Mouse (Mus musculus): ENCODE data around the gene Cap1. TPM values are rescaled to one million over a fixed set of nuclear protein-coding genes. Genes with fewer than 3 reads are reported as not detected.
A peak's percentile ranks its signal among the peaks of the same experiment; 100 is the strongest.

The Cap1 gene
- polyA plus RNA-seq, 1 experiment from 2014 or later, result 61.7 TPM

DNA sequence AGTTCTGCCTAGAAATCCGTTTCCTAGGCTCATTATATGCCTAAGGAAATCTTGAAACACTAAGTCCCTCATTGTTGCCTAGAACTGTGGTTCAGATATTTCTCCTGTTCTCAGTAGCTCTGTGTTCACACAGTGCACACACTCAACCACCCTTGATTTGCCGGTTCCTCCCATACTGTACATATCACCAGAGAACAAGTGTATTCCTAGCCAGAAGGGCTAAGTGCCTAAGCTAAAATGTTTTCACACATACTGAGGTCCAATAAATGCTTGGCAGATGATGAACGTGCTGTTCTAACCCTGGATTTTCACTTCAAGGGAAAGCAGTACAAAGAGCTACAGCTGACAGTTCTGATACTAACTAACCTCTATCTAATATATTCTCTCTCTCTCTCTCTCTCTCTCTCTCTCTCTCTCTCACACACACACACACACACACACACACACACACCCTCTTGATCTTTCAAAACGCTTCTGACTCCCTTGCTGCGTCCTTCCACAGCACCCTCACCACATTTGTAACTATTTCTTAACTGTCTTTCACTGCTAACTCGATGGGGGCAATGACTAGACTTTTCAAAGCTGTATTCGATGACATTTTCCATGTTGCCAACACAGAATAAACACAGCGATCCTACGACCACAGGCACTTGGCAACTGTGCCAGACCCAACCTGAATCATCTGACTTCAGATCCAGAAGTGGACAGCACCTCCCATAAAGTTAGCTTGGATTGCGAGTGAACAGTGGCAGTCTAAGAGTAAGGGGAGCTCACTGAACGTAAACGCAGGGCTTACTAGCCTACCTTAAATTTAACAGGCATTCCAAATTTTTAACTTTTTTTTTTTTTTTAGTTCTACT is 1.1 kb downstream of the Cap1 start:
- Histone ChIP-seq H3K9ac (peak overlapping the region; percentile 67), H3K27ac (peak overlapping the region; percentile 99), H3K9me3 (no peaks in the 10 kb centered on the region), H3K4me2 (peak overlapping the region; percentile 53), H3K4me3 (peak overlapping the region; percentile 75), H3K4me1 (peaks cover 29% of the 10 kb centered on the region), H3K36me3 (no peaks in the 10 kb centered on the region), H3K27me3 (no peaks in the 10 kb centered on the region)
- no peak for ATAC-seq (ENCODE audit: borderline replicate concordance, extremely low read depth, low FRiP score, low TSS enrichment)
- 24% methylated on average over 12 of the region's 12 CpGs for WGBS

DNA sequence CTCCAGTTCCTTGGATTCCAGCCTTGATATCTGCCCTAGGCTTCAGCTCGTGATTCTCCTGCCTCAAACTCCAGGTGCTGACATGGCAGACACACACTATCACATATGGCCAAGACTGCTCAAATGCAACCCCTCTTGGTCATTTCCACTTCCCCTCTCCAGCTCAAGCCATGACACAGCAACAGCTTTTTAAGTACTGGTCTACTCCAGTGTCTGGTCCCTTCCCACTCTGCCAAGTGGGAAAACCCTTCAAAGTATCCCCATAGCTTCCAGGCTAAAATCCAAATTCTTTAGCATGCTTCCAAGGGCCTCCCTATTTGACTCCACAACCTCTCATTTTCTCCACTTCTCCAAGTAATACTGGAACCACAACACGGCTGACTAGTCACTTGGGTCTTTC is 1.8 kb downstream of the Cap1 start:
- Histone ChIP-seq H3K9ac (no peak overlapping the region), H3K9me3 (no peaks in the 10 kb centered on the region), H3K4me2 (peak overlapping the region; percentile 53), H3K27me3 (no peaks in the 10 kb centered on the region), H3K4me1 (peaks cover 29% of the 10 kb centered on the region), H3K4me3 (peak overlapping the region; percentile 75), H3K27ac (0 out of 2 replicates have a peak overlapping the region, but pooled peaks have one; percentile 99), H3K36me3 (no peaks in the 10 kb centered on the region)
- WGBS, result 54% methylated on average over 2 of the region's 2 CpGs
- no peak for ATAC-seq (ENCODE audit: borderline replicate concordance, extremely low read depth, low FRiP score, low TSS enrichment)

DNA sequence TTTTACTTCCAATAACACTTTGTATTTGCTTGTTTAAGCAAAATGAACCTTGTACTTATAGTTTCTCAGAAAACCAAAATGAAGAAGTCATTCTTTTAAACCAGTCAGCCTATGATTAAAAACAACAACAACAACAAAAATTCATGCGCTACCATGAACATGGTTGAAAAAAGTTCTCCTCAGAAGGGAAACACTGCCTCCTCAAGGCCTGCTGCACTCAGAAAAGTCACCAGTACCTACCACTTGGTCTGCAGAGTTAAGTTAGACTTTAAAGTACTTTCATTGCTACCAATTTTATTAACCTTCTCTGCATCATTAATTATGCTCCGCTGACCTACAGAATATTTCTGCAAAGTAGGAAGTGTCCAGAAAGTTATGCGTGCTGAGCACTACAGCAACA is 2.6 kb downstream of the Cap1 start:
- peaks cover 32% of the 10 kb centered on the region for H3K4me1 ChIP-seq
- H3K27me3 ChIP-seq, result no peaks in the 10 kb centered on the region
- H3K4me3 ChIP-seq, result no peak overlapping the region
- H3K9ac ChIP-seq, result no peak overlapping the region
- no peak for ATAC-seq (ENCODE audit: borderline replicate concordance, extremely low read depth, low FRiP score, low TSS enrichment)
- H3K9me3 ChIP-seq, result no peaks in the 10 kb centered on the region
- H3K27ac ChIP-seq, result no peak overlapping the region
- H3K4me2 ChIP-seq, result peak overlapping the region; percentile 53; the same call in 1 of the 2 replicates
- 87% methylated on average over 3 of the region's 3 CpGs for WGBS
- H3K36me3 ChIP-seq, result no peaks in the 10 kb centered on the region

DNA sequence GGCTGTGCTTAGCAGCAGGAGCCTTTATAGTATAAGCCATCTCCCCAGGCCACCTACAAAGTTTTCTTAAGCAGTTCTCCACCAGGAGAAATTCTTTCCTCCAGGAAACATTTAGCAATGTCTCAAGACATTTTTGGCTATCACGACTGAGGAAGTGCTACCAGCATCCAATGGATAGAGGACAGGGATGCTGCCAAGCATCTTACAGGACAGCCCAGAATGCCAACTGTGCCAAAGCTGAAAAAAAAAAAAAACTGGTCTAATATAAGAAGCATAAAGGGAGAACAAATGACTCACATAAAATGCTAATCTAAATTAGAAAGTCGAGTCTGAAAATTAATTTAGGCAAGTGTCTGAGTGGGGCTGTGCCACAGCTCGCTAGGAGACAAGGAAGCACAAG is 3.3 kb downstream of the Cap1 start:
- H3K27ac ChIP-seq, result no peak overlapping the region
- no peaks in the 10 kb centered on the region for H3K9me3 ChIP-seq
- H3K4me3 ChIP-seq, result no peak overlapping the region
- H3K36me3 ChIP-seq, result no peaks in the 10 kb centered on the region
- no peaks in the 10 kb centered on the region for H3K27me3 ChIP-seq
- no peak overlapping the region for H3K4me2 ChIP-seq
- 73% methylated on average over 3 of the region's 3 CpGs for whole genome bisulfite sequencing
- no peak overlapping the region for H3K9ac ChIP-seq
- peaks cover 32% of the 10 kb centered on the region for H3K4me1 ChIP-seq
- ATAC-seq (ENCODE audit: borderline replicate concordance, extremely low read depth, low FRiP score, low TSS enrichment), result no peak

DNA sequence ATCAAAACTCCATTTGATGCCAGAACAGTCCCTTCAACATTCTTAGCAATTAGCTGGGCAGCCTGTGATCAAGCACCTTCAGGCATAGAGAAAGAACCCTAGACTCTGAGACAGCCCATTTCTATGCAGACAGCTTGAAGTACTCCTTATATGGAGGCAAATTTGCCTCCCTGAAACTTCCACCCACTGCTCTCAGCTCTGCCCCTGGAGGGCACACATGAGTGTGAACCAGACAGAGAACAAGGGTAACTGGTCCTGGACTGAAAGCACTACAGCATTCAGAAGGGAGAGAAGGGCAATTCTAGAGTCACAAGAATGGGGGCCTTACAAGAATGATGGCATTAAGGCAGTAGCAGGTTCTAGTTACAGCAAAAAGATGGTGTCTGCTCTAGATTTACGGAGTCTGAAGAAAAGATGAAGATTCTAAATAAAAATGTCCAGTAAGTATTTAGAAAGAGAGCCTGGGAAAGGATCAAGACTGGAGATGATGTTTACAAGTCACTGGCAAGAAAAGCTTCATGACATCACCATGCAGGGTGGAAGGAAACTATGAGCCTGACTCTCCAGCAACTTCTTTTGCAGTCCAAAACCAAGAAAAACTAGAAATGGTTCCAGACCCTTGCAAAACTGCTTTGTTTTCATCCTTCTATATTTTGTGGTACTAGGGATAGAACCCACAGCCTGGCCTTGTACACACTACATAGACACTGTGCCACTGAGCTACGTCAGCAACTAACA is 7.4 kb downstream of the Cap1 start:
- ATAC-seq (ENCODE audit: borderline replicate concordance, extremely low read depth, low FRiP score, low TSS enrichment), result no peak
- H3K4me2 ChIP-seq, result no peak overlapping the region
- 0 out of 2 replicates have a peak overlapping the region, but pooled peaks have one; percentile 7 for H3K27ac ChIP-seq
- no peaks in the 10 kb centered on the region for H3K36me3 ChIP-seq
- H3K9ac ChIP-seq, result no peak overlapping the region
- WGBS, result 90% methylated on average over 2 of the region's 2 CpGs
- H3K4me3 ChIP-seq, result no peak overlapping the region
- peaks cover 17% of the 10 kb centered on the region; the same call in 1 of the 2 replicates for H3K4me1 ChIP-seq
- H3K9me3 ChIP-seq, result no peaks in the 10 kb centered on the region
- no peaks in the 10 kb centered on the region for H3K27me3 ChIP-seq

DNA sequence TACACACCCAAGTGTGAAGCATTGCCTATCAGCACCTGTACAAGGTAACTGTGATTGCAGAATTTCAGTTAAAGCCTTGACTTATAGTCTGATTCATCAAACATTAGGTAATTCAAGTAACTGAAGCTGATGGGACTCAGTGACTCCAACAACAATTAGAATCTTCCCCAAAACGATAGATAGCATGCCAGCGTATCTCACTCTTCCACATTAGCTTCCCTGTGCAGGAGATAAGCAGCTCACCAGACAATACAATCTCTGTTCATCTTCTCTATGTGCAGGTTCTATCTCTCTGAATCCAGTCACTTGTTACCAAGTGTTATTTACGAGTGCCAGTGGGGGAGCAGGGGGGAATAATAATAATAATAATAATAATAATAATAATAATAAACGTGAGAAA is 12.3 kb downstream of the Cap1 start:
- no peak for ATAC-seq (ENCODE audit: borderline replicate concordance, extremely low read depth, low FRiP score, low TSS enrichment)
- 82% methylated on average over 4 of the region's 4 CpGs for WGBS
- no peak overlapping the region for H3K4me2 ChIP-seq
- H3K36me3 ChIP-seq, result peaks cover 32% of the 10 kb centered on the region
- no peak overlapping the region for H3K4me3 ChIP-seq
- H3K9me3 ChIP-seq, result no peaks in the 10 kb centered on the region
- no peaks in the 10 kb centered on the region for H3K4me1 ChIP-seq
- no peak overlapping the region for H3K27ac ChIP-seq
- H3K27me3 ChIP-seq, result no peaks in the 10 kb centered on the region
- no peak overlapping the region for H3K9ac ChIP-seq

DNA sequence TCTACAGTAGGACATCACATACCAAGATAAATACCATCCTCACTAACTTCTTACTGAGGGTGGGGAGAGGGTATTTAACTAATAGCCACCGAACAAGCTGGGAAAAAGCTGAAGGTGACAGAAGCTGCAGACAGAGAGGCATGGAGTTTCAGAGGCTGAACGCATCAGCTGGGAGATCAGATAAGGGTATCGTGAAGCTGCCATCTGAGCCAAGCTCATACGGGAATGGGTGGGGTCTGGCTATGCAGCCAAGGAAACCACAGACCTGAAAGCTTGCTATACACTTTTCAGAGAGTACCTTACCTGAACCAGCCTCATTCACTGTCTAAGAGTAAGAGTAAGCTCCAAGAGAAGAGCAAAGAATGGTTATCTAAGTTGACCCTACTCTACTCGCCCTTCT is 12.9 kb downstream of the Cap1 start:
- 60% methylated on average over 5 of the region's 5 CpGs for WGBS
- no peaks in the 10 kb centered on the region for H3K4me1 ChIP-seq
- ATAC-seq (ENCODE audit: borderline replicate concordance, extremely low read depth, low FRiP score, low TSS enrichment), result no peak

DNA sequence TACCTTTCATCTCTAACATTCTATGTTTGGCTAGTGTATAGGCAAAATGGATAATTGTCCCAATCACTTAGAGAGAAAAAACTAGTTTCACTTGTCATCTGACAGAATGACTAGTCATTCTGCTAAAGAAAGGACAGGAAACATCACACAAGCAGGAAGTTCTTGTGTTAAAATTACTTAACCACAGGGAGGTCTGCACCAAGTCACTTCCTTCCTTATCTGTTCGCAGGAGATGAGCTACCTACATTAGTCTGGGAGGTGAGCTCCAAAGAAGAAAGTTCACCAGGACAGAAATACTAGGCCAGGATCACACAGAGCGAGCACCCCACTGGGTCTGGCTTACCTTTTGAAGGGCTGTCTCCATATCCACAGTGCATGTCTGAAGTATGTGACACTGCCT is 13.9 kb downstream of the Cap1 start:
- WGBS, result 70% methylated on average over 2 of the region's 2 CpGs

More for the DNA sequence above, 12.9 kb downstream of the Cap1 start:
- Histone ChIP-seq H3K4me2 (no peak overlapping the region), H3K27ac (no peak overlapping the region), H3K9ac (no peak overlapping the region), H3K4me3 (no peak overlapping the region), H3K9me3 (no peaks in the 10 kb centered on the region), H3K27me3 (no peaks in the 10 kb centered on the region), H3K36me3 (peaks cover 37% of the 10 kb centered on the region)

DNA sequence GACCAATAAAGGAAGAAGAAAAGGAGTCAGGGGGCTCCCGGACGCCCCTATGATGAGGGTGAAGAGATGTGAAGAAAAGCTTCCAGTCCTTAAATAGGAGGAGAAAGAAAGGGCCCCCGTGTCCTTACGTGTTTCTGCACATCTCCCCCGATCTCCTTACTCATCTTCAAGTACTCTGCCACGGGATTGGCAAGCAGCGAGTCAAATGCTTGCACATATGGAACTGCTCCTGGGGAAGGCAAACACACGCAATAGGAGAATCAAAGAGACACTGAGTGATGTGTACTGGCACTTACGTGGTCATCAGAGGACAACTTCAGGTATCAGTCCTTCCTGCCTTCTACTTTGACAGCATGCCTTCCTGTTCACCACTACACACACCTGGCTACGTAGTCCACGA is 14.6 kb downstream of the Cap1 start:
- no peaks in the 10 kb centered on the region for H3K4me1 ChIP-seq
- no peak overlapping the region for H3K9ac ChIP-seq
- peaks cover 49% of the 10 kb centered on the region for H3K36me3 ChIP-seq
- H3K4me3 ChIP-seq, result no peak overlapping the region
- no peak overlapping the region for H3K27ac ChIP-seq
- no peaks in the 10 kb centered on the region for H3K9me3 ChIP-seq
- WGBS, result 89% methylated on average over 11 of the region's 11 CpGs
- ATAC-seq (ENCODE audit: borderline replicate concordance, extremely low read depth, low FRiP score, low TSS enrichment), result no peak
- no peak overlapping the region for H3K4me2 ChIP-seq
- no peaks in the 10 kb centered on the region for H3K27me3 ChIP-seq

More for the DNA sequence above, 13.9 kb downstream of the Cap1 start:
- Histone ChIP-seq H3K27ac (no peak overlapping the region), H3K27me3 (no peaks in the 10 kb centered on the region), H3K4me2 (no peak overlapping the region), H3K4me1 (no peaks in the 10 kb centered on the region), H3K36me3 (peaks cover 43% of the 10 kb centered on the region), H3K9ac (no peak overlapping the region), H3K9me3 (no peaks in the 10 kb centered on the region), H3K4me3 (no peak overlapping the region)
- no peak for ATAC-seq (ENCODE audit: borderline replicate concordance, extremely low read depth, low FRiP score, low TSS enrichment)

DNA sequence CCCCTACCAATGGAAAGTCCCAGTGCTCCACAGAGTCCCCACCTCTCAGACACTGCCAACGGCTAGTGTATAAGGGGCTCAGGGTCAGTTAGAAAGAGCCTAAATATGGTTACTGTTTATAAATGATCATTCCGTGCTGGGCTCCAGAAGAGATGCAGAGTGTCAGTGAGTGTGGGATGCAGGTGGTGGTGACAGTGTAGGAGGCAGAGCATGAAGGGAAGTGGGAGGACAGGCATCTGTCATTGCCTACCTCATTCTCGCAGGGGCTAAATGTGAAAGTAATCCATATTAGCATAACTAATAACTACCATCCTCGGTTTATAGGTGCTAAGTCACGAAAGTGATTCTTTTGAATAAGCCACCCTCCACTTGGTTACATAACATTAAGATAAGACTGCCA is 15.1 kb downstream of the Cap1 start:
- Histone ChIP-seq H3K4me1 (no peaks in the 10 kb centered on the region), H3K36me3 (peaks cover 54% of the 10 kb centered on the region), H3K4me3 (no peak overlapping the region), H3K4me2 (no peak overlapping the region), H3K27ac (no peak overlapping the region), H3K9ac (no peak overlapping the region), H3K27me3 (no peaks in the 10 kb centered on the region), H3K9me3 (no peaks in the 10 kb centered on the region)
- 77% methylated on average over 5 of the region's 5 CpGs for WGBS
- ATAC-seq (ENCODE audit: borderline replicate concordance, extremely low read depth, low FRiP score, low TSS enrichment), result no peak

DNA sequence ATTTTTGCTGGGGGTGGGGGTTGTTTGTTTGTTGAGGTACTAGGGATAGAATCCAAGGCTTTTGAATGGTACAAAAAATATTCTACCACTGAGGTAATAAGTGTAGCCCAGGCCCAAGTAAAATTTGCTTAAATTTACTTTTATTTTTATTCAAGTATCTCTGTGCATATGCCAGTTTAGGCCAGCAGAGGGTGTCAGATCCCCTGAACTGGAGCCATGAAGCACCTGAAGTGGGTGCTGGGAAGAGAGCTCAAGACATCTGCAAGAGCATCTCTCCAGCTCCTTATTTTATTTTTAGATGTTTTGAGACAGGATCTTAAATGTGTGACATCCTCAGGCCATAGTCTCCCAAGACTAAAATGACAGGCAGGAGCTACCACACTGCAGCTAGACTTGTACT is 15.8 kb downstream of the Cap1 start:
- Histone ChIP-seq H3K9me3 (no peaks in the 10 kb centered on the region), H3K4me3 (no peak overlapping the region), H3K4me2 (no peak overlapping the region), H3K4me1 (no peaks in the 10 kb centered on the region), H3K9ac (no peak overlapping the region), H3K36me3 (peaks cover 61% of the 10 kb centered on the region), H3K27ac (no peak overlapping the region), H3K27me3 (no peaks in the 10 kb centered on the region)
- ATAC-seq (ENCODE audit: borderline replicate concordance, extremely low read depth, low FRiP score, low TSS enrichment), result no peak

DNA sequence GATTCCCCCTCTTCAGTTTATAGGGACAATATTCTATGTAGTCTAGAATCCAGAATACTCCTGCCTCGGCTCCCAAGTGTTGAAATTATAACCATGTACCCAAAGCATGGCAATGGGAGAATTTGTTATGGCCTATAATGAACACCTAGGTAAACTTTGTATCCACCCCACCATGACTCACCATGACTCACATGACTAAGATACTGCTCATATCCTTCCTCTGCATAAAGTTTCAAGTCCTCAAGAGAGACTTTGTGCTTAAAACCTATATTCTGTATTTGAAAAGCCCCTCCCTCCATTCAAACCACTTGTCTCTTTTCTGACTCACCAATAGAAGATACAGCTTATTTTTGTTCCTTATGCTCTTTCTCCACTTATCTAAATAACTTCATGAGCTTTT is 17.8 kb downstream of the Cap1 start:
- Histone ChIP-seq H3K4me2 (no peak overlapping the region), H3K36me3 (peaks cover 80% of the 10 kb centered on the region), H3K9me3 (no peaks in the 10 kb centered on the region), H3K4me3 (no peak overlapping the region), H3K4me1 (no peaks in the 10 kb centered on the region), H3K9ac (no peak overlapping the region), H3K27ac (no peak overlapping the region), H3K27me3 (no peaks in the 10 kb centered on the region)
- 92% methylated on average over 1 of the region's 1 CpGs for WGBS
- ATAC-seq (ENCODE audit: borderline replicate concordance, extremely low read depth, low FRiP score, low TSS enrichment), result no peak

All from lung, embryonic 15.5 days (tissue).